Mouse (Mus musculus) heart, adult 8-10 months (tissue): ENCODE measurements at regions not wholly inside any gene's neighbourhood (a gene's known extent, or its start where the extent isn't known, plus 50 kb on each side); places are given as distances from the start of the nearest gene placed in this dataset.

ENCODE experiments used
- DNase-seq: peaks from one replicate; pipeline ENCODE4 v3.0.0; 2022; ENCODE audit warnings: low spot score

GRCm38 (mm10) chr3:137100627-137101404 is 240.1 kb upstream of the Emcn start:
- no peak for DNase-seq

DNA sequence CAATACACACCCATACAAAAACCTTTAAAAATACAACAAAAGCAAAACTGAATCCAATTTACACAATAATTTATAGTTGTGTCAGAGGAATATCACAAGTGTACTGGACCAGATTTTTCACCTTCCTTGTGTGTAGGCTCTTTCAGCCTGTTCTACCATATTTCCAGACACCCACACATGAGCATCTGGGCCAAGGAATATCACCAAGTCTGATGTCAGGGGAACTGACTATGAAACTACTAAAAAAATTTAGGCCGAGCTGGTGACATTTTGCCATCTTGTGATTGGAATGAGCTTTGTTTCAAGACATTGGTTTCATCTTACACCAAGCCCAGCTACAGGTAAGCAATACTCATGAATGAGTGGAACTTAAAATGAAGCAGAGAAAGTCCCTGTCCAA is 234.9 kb upstream of the Emcn start:
- no peak for DNase-seq

GRCm38 (mm10) chr3:137108197-137108596 is 232.7 kb upstream of the Emcn start:
- no peak for DNase-seq

DNA sequence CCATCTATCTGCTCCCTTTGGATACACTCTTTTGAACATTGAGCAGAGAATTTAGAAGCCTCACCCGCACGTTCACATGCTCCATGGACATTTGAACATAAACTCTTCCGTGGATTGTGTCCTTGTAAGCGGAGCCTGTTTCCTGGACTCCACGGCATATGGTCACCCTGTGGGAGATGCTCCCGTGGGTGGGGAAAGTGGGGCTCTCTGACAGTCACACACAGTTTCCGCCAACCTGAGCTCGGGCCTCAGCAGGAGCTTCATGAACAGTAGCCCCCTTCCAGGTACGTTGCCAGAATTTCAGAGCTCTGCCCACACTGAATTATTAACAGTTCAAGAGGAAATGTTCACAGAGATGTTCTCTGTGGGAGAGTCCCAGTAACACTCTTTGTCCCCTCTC is 231.1 kb upstream of the Emcn start:
- no peak for DNase-seq

DNA sequence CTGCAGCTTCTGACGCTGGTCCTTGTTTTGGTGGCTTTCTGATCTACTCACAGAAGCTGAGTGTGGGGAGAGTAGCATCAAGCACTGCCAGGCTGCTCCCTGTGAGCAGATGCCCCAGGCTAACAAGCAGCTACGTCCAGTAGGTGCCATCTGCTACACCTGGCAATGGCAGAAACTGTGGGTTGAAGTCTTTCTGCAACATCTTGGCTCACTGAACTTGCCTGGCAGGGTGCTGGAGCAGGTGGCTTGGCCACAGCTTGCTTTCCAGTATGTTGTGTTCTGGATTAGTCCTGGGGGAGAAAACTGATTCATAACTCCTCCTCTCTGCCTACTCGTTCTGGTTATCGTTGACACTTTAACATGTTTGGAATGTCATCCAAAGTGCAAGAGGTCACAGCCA is 230.4 kb upstream of the Emcn start:
- no peak for DNase-seq

DNA sequence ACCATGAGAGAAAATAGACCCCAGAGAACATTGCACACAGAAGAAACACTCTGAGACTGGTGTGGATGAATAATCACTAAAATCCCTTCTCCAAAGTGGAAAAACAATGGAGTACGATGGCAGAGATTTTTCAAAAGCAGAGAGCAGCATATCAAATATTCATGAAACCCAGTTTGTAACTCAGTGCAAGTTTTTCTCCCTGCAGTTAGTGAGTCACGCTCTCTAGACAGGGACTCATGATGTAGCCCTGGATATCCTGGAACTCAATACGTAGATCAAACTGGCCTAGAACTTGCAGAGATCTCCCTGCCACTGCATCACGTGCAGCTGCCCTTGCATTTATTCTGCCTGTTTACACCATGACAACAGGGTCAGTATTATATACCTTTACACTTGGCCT is 210.9 kb upstream of the Emcn start:
- DNase-seq: no peak

DNA sequence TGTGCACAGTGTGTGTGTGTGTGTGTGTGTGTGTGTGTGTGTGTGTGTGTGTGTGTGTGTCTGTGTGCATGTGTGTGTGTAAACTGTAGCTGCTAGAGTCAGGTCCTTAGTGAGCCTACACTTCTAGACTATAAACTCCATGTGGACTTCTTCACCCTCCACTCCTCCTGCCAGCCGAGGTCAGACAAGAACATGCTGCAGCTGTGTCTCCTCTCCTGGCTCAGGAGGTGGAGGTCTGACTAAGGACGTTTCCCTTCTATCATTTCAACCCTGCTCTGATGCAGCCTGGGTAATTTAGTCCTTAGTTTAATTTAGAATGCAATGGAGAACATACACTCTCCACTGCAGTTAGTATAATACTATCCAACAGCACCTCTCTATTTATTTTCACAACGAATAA is 198.8 kb upstream of the Emcn start:
- DNase-seq: no peak

DNA sequence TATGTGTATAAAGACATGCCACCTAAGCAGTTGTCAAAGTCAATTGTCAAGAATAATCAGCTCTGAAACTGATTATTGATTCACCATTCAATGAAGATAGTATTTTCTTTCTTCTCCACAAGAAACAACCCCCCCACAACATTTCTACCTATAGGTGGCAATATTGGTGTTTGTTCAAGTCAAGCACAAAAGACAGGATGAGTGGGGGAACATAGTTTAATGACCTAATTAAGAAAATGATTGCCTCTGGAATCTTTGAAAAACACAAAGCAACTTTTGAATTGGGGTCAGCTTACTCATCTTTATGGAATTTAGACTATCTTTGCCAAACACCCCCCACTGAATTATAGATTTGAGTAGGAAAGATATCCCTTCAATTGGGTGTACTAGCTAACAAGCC is 194.8 kb upstream of the Emcn start:
- peak; percentile 28 for DNase-seq

DNA sequence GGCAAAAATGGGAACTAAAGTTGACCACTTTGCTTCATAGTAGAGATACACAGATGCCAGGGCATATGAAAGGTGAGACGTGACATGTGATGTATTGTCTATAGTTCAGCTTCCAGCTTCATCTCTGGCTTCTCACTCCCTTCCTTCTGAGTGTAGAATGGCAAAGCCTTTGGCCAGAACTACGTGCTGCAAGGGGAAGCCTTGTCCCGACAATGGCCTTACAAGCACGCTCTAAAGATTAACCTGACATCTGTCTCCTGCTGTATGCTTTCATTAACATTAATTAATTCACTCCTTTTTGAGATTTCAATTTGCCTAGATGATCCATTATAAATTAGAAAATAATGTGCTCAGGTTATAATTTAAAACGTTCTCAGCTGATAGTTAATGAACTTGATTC is 193.5 kb upstream of the Emcn start:
- DNase-seq: no peak

DNA sequence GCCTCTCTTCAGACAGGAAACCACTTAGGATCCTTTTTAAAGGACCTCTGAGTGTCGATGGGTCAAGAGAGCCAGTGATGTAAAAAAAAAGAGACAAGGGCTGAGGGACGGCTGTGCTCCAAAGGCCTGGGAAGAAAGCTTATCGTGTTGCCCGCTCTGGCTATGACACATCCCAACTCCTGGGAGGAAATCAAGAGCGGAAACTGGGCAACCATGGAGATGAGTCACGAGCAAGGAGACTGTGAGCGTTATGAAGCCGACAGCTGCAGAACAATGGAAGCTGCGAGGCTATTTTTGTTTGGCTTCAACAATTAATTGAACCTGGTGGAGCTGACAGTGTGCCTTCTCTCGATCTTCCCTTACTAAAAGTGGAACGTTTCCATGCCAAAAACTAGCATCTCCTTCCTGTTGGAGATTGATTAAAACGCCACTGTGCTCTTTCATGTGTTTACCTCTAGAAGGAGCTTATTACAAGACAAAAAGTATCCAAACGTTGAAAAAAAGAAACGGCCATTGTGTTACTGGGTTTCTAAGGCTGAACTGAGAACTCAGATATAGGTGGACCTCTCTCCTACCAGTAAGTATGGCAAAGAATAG is 190.4 kb upstream of the Emcn start:
- peak; percentile 82 for DNase-seq

DNA sequence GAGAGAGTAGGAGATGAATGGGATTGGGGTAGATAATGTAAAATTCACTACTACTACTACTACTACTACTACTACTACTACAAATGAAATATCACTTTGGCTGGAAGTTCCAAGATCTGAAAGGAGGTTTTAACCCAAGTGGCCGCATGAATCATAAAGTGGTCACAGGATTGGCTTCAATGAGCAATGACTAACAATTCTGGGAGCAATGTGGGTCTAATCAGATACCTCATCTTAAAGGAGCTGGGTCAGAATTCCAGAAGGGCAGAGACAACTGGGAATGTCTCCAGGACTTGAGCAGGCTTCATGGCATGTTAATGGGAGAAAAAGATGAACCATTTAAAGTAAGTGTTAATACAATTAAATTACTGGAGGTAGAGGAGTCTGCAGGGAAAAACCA is 189.4 kb upstream of the Emcn start:
- DNase-seq: no peak

- no peak for DNase-seq
Observed at GRCm38 (mm10) chr3:137153234-137153633, 187.6 kb upstream of the Emcn start.

GRCm38 (mm10) chr3:137154200-137155042 is 186.4 kb upstream of the Emcn start:
- no peak for DNase-seq

GRCm38 (mm10) chr3:137155043-137155404 is 185.8 kb upstream of the Emcn start:
- no peak for DNase-seq

DNA sequence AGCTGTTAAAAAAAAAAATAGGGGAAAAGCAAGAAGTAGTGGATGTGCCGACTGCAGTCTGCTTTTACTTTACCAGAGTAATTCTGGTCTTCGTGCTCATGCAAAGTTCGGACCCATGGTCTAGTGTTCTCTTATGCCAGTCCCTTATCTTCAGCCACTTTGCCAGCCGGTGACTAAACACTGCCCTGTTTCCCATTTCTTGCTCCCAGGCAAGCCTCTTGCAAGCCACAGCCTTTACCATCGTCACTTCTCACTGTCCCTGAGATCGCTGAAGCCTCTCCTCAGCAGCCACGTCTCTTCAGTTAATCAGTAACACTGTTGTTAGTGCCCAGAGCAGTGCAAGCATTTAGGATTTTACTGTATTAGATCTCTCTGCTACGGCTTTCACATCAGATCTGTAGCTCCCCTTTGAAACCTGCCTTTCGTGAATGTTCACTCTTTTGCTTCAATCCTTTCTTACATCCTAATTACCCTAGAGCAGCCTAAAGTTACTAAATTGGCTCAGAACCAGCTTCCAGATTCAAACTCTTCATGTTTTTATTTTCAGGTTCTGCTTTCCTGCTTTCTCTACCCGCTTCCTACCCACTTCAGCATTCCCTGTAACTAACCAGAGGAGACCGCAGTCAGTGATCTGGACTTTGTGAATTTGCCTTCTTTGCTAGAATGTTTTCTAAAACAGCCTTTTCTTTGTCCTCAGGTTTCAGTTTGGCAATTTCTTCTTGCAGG is 184.5 kb upstream of the Emcn start:
- no peak for DNase-seq

DNA sequence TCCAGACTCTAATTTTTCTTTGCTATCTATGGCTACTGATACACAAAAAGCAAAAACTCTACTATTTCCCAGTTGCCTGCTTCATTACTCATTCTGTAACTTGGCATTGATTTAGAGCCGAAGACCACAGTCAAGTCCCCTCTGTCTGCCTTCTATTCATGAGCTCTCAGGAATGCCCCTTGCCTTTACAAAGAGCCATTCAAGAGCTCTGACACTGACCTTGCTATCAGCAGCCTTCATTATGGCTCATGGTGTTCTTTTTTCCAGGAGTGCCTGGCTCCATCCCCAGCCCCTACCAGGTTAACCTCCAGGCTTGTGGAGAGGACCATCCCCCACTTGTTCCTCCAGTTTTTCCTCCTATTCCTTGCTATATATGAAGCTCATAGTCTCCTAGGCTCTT is 151.8 kb upstream of the Emcn start:
- DNase-seq: no peak

DNA sequence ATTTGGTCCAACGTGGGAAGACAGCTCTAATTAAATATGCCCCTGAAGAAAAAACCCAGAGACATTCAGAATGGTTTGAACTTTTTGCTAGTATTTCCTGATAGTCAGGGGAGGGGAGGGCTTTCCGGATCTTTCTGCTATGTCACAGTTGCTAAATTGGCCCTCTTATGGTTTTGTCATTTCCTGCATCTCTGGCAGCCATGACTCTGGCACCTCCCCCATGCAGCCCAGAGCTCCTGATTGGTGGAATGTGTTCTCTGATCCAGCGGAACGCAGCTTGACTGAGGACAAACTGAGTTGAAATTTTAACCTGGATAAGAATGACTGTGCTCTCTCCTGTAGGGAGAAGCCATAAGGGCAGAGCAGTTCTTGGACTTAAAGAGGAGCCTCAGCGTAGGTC is 150.4 kb upstream of the Emcn start:
- DNase-seq: no peak

- DNase-seq: no peak
Observed at GRCm38 (mm10) chr3:137191009-137191408, 149.9 kb upstream of the Emcn start.

DNA sequence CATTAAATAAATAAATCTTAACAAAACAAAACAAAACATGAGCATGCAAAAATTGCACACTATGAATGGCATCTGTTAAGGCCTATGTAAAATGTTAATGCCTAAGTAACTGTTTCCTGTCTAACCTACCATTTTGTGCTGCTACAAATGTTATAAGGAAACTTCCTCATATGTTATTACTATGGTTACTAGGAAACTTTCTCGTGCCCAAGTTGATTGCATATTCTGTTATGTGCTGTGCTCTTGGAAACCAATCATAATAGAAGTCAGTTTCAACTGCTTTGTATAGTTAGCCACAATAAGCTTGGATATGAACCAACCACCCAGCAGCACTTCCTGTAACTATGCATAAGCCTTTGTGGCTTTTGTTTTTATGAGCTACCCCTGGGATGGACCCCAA is 147.0 kb upstream of the Emcn start:
- no peak for DNase-seq

GRCm38 (mm10) chr3:137211667-137212066 is 129.2 kb upstream of the Emcn start:
- no peak for DNase-seq

DNA sequence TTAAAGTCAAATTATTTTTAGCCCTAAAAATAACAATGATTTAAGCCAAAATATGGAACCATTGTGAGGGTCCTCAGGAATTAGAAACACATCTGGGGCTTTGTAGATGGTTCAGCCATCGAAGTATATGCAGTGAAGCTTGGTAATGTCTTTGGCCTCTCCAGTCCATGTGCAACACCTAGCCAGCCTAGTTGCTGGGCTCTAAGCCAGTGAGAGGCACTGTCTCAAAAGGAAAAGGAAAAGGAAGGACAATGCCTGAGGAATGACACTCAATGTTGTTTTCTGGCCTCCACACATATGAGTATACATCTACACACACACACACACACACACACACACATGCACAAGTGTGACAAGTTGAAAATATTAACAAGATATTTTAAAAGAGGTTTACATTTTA is 124.8 kb upstream of the Emcn start:
- no peak for DNase-seq

DNA sequence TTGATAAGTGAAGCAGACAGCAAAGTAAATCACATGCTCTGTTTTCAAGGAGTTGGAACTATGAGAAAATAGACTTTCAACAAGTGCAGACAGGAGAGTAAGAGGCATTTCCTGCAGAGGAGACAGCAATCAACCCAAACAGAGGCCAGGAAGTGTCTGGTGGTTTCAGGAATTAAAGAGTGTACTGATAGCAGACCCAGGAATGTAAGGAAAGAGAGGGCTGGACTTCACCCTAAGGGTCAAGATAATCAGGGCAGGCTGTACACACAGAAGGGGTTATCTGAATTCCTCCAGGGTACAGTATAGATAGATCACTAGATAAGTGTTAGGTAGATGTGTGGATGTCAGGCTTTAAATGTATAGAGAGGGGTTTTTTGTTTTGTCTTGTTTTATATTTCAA is 123.6 kb upstream of the Emcn start:
- no peak for DNase-seq
